Mouse (Mus musculus) liver, adult 2 months (tissue): ENCODE data around the gene Dock9.

Experiments
- CTCF ChIP-seq: fragments of 200-500 bp; IDR thresholded peaks from 2 replicates; pipeline ENCODE4 v1.5.1; 2011; ENCODE audit warnings: low read depth, low read length, control low read depth
- POLR2A ChIP-seq: fragments of 200-500 bp; IDR thresholded peaks from 2 replicates; pipeline ENCODE4 v1.6.1; 2011; ENCODE audit warnings: low read length, control low read depth; ENCODE audit not compliant: insufficient read depth; ENCODE audit errors: extremely low read depth

- TF ChIP-seq CTCF, result no peak
- TF ChIP-seq POLR2A, result no peak
Observed at GRCm38 (mm10) chr14:121675579-121675978, 122.1 kb downstream of the Dock9 start.
